12 mouse cellular contexts compared by ENCODE assay signal in the genomic region with DNA sequence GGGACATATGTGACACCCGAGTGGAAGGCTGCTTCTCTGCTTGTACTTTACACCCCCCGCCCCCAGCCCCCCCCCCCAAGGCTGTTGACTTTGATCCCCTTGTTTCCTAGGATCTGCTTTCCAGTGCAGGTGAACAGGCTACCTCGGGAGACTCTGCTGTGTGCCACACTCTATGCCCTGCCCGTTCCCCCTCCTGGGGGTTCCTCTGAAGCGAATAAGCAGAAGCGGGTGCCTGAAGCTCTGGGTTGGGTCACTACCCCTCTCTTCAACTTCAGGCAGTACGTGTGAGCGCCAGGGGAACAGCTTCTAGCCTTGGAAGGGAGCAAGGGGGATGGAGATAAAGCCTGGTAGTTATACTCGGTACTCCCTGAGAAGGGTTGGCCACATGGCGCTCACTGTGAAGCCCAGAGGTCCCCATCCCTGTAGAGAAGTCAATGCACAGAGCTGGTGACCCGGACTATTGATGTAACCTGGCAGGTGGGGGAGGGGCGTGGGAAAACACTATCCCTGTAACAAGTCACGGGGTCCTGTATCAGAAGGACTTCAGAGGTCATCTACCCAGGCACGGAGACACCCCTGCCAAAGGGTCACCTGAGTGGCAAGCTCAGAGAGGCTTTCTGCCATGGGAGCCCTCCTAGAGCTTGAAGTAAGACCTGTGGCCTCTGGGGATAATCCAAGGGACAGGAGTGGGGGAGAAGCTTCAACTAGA. TPM values are rescaled to one million over a fixed set of nuclear protein-coding genes. Genes with fewer than 3 reads are reported as not detected.
DNase-seq lines count a peak whose midpoint lies in the region; ATAC-seq and TF ChIP-seq lines count a peak whose summit lies in the region.
"Had no signal": no experiment of that assay in that cellular context is flagged by ENCODE, and none has a peak within 500 bp of the region (broad histone marks: within the 10 kb centered on the region; RNA-seq: fewer than 3 reads in every experiment).

No protein-coding gene starts in this region.

- no peak overlapping the region for H3K4me2 ChIP-seq in forebrain, postnatal 0 days (ENCODE audit: low read depth)
- peak overlapping the region; percentile 30 for H3K4me2 ChIP-seq in intestine, embryonic 16.5 days (ENCODE audit: low read depth, low read length)
- H3K4me2 ChIP-seq: limb, embryonic 13.5 days; neural tube, embryonic 15.5 days had no signal

- no peak for ATAC-seq in forebrain, postnatal 0 days
- ATAC-seq in intestine, embryonic 16.5 days = peak; percentile 45
- ATAC-seq: midbrain, embryonic 16.5 days had no signal

- peak overlapping the region; percentile 73 for H3K27ac ChIP-seq in forebrain, embryonic 10.5 days
- H3K27ac ChIP-seq in forebrain, postnatal 0 days (ENCODE audit: low read depth, low read length) = no peak overlapping the region
- H3K27ac ChIP-seq in intestine, embryonic 16.5 days (ENCODE audit: low read length) = peak overlapping the region; percentile 86
- H3K27ac ChIP-seq: limb, embryonic 13.5 days; neural tube, embryonic 15.5 days had no signal

- peaks cover 70% of the 10 kb centered on the region for H3K4me1 ChIP-seq in forebrain, embryonic 10.5 days
- no peaks in the 10 kb centered on the region for H3K4me1 ChIP-seq in forebrain, postnatal 0 days (ENCODE audit: insufficient read depth)
- H3K4me1 ChIP-seq in intestine, embryonic 16.5 days (ENCODE audit: control insufficient read depth, insufficient read depth, low read length) = peaks cover 18% of the 10 kb centered on the region

- no peaks in the 10 kb centered on the region for H3K27me3 ChIP-seq in forebrain, embryonic 10.5 days (ENCODE audit: poor library complexity, severe bottlenecking)
- no peaks in the 10 kb centered on the region for H3K27me3 ChIP-seq in forebrain, postnatal 0 days (ENCODE audit: insufficient read depth, low read length)
- no peaks in the 10 kb centered on the region for H3K27me3 ChIP-seq in intestine, embryonic 16.5 days (replicated peaks; ENCODE audit: control insufficient read depth, insufficient read depth, low read length)
- H3K27me3 ChIP-seq: limb, embryonic 13.5 days; neural tube, embryonic 15.5 days had no signal

- 83% methylated on average over 14 of the region's 14 CpGs for WGBS in forebrain, embryonic 10.5 days
- WGBS in forebrain, postnatal 0 days = 79% methylated on average over 14 of the region's 14 CpGs
- 68% methylated on average over 14 of the region's 14 CpGs for WGBS in intestine, embryonic 16.5 days

- no peaks in the 10 kb centered on the region for H3K9me3 ChIP-seq in forebrain, embryonic 10.5 days
- no peaks in the 10 kb centered on the region for H3K9me3 ChIP-seq in forebrain, postnatal 0 days (ENCODE audit: low read length)
- no peaks in the 10 kb centered on the region for H3K9me3 ChIP-seq in intestine, embryonic 16.5 days (ENCODE audit: control insufficient read depth, low read length)
- H3K9me3 ChIP-seq: G1E; limb, embryonic 13.5 days; neural tube, embryonic 15.5 days had no signal

- H3K9ac ChIP-seq in forebrain, postnatal 0 days = no peak overlapping the region
- peak overlapping the region; percentile 46; the same call in 1 of the 2 replicates for H3K9ac ChIP-seq in intestine, embryonic 16.5 days (ENCODE audit: low read depth, low read length)
- H3K9ac ChIP-seq: limb, embryonic 13.5 days; neural tube, embryonic 15.5 days had no signal

- no peak overlapping the region for H3K4me3 ChIP-seq in forebrain, embryonic 10.5 days
- no peak overlapping the region for H3K4me3 ChIP-seq in forebrain, postnatal 0 days (ENCODE audit: low read depth, low read length)
- H3K4me3 ChIP-seq in intestine, embryonic 16.5 days (ENCODE audit: low read length) = no peak overlapping the region
- H3K4me3 ChIP-seq: limb, embryonic 13.5 days; neural tube, embryonic 15.5 days had no signal

- DNase-seq in forebrain, embryonic 10.5 days (ENCODE audit: extremely low spot score, low spot score) = no peak
- no peak for DNase-seq in forebrain, postnatal 0 days
- DNase-seq in kidney, postnatal 10 days = peak; percentile 31
- no peak for DNase-seq in kidney, postnatal 25 days
- peak; percentile 37 to 78 for DNase-seq in spleen, postnatal 4 days (ENCODE audit: low spot score in 2 of 2)
- DNase-seq in ovary, postnatal 36 days (ENCODE audit: low spot score) = no peak
- DNase-seq in adrenal gland, postnatal 10 days = no peak

- peaks cover 84% of the 10 kb centered on the region for H3K36me3 ChIP-seq in forebrain, embryonic 10.5 days (replicated peaks)
- peaks cover 62% of the 10 kb centered on the region for H3K36me3 ChIP-seq in forebrain, postnatal 0 days (ENCODE audit: insufficient read depth)
- peaks cover 6% of the 10 kb centered on the region; the same call in 1 of the 2 replicates for H3K36me3 ChIP-seq in intestine, embryonic 16.5 days (ENCODE audit: control insufficient read depth, insufficient read depth, low read length)
- H3K36me3 ChIP-seq: G1E had no signal

- TF ChIP-seq CTCF in forebrain, postnatal 0 days (IDR thresholded peaks at IDR 0.05; ENCODE audit: low read depth) = no peak

RNA-seq across cellular contexts. Expression of a gene that starts 39.4 kb away (rescaled TPM):
- 13.6 and 13.7 TPM in 2 replicates for polyA plus RNA-seq in forebrain, embryonic 10.5 days (2016; fragmentation: Nextera tagmentation; extraction: Ambion mirVana)
- total RNA-seq in forebrain, postnatal 0 days (2014; rRNA removed) = 17.1 and 18.3 TPM in 2 replicates
- 5.7 and 7.2 TPM in 2 replicates for polyA plus RNA-seq in forebrain, postnatal 0 days (2015; fragmentation: Nextera tagmentation; extraction: Ambion mirVana)
- polyA plus RNA-seq in intestine, embryonic 16.5 days (2015; fragmentation: Nextera tagmentation; extraction: Ambion mirVana) = 5.2 and 5.3 TPM in 2 replicates
- 10 to 100 TPM in 1 of 2 experiments, 1 to 10 TPM in 1; 8.8 to 14.1 TPM for total RNA-seq in adrenal gland, postnatal 10 days (2021)
- polyA plus RNA-seq: G1E had no signal

RNA-seq across cellular contexts. Expression of a gene that starts 46.1 kb away (rescaled TPM):
- polyA plus RNA-seq in forebrain, embryonic 10.5 days (2016; fragmentation: Nextera tagmentation; extraction: Ambion mirVana) = 59.1 and 59.3 TPM in 2 replicates
- 35.0 and 49.5 TPM in 2 replicates for total RNA-seq in forebrain, postnatal 0 days (2014; rRNA removed)
- 13.9 and 18.7 TPM in 2 replicates for polyA plus RNA-seq in forebrain, postnatal 0 days (2015; fragmentation: Nextera tagmentation; extraction: Ambion mirVana)
- polyA plus RNA-seq in intestine, embryonic 16.5 days (2015; fragmentation: Nextera tagmentation; extraction: Ambion mirVana) = 48.0 and 53.7 TPM in 2 replicates
- 100 to 1,000 TPM in 1 of 2 experiments, 10 to 100 TPM in 1; 83.1 to 108 TPM for total RNA-seq in adrenal gland, postnatal 10 days (2021)

RNA-seq across cellular contexts. Expression of a gene that starts 54.5 kb away (rescaled TPM):
- polyA plus RNA-seq in forebrain, embryonic 10.5 days (2016; fragmentation: Nextera tagmentation; extraction: Ambion mirVana) = 38.5 and 38.8 TPM in 2 replicates
- total RNA-seq in forebrain, postnatal 0 days (2014; rRNA removed) = 60.4 and 74.8 TPM in 2 replicates
- polyA plus RNA-seq in forebrain, postnatal 0 days (2015; fragmentation: Nextera tagmentation; extraction: Ambion mirVana) = 22.2 and 27.4 TPM in 2 replicates
- polyA plus RNA-seq in intestine, embryonic 16.5 days (2015; fragmentation: Nextera tagmentation; extraction: Ambion mirVana) = 19.1 and 24.1 TPM in 2 replicates
- total RNA-seq in adrenal gland, postnatal 10 days (2021) = 100 to 1,000 TPM in 1 of 2 experiments, 10 to 100 TPM in 1; 58.5 to 101 TPM

Comparison
In these comparisons a context has a peak if more than half of its experiments do, and no peak if none do; other contexts are left out.
1. DNase-seq: peak in kidney, postnatal 10 days (single experiment) and spleen, postnatal 4 days (2 of 2); none in forebrain, embryonic 10.5 days (single experiment), forebrain, postnatal 0 days (single experiment), kidney, postnatal 25 days (0 of 2), ovary, postnatal 36 days (single experiment) and adrenal gland, postnatal 10 days (single experiment).